Mouse (Mus musculus): Measurements from ENCODE around the gene Fxyd6.

Gene Fxyd6

DNA sequence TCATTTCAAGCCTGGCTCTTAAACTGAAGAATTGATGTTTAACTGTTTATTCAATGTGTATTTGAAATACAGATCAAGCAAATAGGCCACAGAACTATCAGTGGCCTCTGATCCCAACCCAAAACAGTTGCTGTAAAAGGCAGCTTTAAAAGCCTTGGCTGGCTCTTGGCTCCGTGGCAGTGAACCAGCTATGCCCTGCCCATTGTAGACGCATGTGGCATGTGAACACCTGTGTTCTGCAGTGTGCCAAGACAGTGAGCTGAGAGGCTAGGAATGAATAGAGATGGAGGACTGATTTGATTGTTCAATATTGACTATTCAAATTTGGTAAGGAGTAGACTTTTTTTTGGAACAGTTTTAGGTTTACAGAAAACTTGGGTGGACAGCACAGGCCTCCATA lies 6.9 kb downstream of the Fxyd6 start:
- DNase-seq, result no peak

DNA sequence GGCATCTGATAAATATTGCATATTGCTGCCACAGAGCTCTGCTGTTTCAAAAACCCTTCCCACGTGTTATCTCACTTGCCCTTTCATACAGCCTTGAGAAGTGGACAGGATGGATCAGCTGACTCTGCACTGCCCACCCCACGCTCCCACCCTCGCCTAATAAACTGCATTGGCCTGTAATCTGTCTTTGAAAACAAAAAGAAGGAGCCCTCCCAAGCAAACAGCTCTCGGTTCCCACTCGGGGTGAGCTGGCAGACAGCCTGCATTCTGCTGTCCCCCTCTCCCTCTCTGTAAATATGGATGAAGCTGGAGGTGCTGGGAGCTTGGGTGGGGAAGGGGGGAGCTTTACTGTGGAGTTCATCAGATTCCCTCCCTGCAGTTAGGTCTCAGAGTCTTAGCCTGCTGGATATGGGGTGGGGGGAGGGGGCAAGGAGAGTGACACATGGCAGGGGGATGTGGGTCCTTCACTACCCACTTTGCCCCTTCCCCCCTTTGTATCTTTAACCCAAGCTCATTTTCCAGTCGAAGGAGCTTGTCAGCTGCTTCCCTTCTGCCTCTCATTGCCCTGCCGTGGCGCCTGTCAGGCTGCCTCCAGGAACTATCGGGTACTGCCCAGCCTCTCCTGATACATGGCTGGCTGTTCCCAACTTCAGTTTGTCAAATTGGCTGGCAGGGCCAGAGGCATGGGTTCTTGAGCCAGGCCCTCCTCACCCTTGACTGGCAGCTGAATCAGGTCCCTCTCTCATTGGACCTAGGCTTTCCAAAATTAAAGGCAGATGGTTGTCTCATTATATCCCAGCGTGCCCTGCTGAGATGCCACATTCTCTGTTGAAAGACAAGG lies 10.6 kb downstream of the Fxyd6 start:
- no peak for DNase-seq

DNA sequence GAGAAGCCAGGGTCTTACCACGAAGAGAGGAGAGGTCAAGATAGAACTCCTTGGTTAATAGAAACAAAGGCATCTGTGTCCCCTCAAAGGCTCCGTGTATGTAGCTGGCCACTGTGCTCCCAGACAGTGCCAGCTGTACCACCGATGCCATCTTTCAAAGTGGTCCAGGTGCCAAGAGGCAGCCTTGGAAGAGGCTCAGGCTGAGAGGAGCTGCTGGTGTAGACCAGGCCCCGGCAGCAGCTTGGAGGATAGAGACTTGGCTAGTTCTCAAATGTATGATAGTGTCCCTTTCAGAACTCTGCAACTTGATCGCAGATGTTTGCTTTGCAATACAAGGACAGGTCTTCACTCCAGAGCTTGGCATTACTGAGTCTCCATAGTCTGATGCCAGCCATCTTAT lies 12.4 kb downstream of the Fxyd6 start:
- DNase-seq, result no peak

DNA sequence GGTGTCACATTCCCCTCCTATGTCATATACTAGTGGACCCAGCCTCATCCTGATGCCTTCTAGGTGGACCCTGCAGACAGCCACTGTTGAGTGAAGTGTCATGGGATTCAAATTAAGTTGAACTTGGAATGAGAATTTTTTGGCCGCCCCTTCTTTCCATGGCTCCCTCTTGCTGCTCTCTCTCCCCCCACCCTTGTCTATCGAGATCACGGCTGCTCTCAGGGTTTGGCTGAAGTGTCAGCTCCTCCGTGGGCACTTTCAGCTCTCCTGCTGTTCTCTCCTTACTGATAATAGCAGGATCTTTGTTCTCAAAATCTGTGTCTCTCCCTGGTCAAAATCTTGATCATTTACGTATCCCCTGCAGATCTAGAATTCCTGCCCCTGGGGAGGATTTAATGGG lies 12.8 kb downstream of the Fxyd6 start:
- no peak for DNase-seq

DNA sequence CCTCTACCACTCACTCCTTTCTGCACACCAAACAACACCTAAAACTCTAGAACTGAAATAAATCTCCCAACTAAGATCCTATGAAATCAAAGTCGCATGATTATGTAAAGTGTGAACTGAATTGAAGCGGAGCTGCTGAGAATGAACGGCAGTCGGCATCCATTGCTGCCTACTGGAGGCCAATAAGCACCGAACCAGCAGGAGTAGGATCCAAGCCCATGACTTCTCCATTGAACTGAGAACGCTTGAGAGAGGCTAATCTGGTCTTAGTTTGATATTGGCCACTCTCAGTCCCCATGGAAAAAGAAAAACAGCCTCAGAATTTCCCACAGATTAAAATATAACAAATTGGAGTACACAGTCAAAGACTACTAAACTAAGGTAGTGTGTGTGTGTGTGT lies 13.9 kb downstream of the Fxyd6 start:
- no peak for DNase-seq

DNA sequence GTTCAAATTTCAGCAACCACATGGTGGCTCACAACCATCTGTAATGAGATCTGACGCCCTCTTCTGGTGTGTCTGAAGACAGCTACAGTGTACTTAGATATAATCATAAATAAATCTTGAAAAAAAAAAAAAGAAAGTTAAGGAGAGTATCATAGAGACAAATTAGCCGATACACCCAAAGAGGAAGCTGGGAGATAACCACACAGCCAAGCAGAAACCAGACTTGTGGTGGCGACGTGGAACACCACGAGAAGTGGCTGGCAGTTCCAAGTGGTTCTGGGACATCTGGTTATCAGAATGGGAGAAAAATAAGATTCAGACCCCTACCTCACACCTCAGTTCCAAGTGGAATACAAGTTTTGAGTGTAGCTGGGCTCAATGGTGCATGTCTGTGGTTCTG lies 16.7 kb downstream of the Fxyd6 start:
- no peak for DNase-seq

DNA sequence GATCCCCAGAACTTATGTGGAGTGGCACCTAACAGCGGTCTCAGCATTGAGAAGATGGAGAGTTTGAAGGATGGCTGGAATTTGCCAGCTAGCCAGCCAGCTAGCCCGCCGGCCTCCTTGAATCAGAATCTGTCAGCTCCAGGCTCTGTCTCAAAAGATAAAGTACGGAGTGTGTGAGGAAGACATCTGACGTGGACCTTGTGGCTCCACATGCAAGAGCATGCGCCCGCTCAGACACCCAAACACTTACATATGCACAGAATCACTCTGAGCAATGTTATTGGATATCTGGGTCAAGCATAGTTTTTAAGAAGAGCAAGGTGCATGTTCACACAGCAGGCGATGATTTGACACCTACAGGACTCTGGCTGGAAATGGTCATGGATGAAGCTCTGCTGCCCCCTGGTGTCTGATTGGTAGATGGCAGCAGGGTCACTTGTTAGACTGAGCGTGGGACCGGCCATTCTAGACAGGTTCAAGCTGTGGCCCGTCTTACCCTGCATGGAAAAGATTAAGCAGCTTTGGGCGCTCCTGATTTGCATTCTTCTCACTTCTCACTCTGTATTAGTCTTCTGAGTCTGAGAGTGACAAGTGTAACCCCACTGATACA lies 18.5 kb downstream of the Fxyd6 start:
- DNase-seq, result peak; percentile 81

DNA sequence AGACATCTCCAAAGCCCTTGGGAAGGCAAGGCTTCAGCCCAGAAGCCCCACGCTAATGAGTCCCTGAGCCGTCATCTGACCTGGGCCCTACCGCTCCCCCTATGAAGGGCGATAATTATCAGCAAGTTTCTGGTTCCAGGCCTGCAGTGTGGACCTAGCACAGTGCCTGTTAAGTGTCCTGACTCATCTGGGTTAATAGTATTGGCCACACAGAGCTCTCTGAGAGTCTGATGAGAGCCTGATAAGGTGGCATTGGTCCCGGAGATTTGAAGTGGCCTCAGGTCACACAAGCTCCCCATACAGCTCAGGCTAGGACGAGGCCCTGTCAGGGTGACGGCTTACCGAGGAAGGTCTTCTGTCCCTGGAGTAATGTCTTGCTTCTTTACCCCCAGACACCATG lies 19.6 kb downstream of the Fxyd6 start:
- DNase-seq, result no peak

DNA sequence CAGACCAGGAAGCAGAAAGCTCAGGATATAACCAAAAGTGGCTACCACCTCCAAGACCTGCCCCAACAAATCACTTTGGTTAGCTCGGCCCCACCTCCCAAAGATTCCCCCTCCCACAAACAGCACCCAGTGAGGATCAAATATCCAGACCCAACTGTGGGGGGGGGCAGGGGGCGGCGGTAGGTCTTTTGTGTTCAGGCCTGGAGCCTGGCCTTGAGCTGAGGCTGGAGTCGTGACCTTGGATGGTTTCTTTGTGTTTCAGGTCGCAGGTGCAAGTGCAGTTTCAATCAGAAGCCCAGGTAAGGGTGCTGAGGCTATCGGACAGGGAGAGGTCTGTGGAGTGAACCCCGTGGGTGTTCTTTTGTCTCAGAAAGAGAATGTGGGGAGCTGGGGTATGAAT lies 21.3 kb downstream of the Fxyd6 start:
- DNase-seq, result no peak

DNA sequence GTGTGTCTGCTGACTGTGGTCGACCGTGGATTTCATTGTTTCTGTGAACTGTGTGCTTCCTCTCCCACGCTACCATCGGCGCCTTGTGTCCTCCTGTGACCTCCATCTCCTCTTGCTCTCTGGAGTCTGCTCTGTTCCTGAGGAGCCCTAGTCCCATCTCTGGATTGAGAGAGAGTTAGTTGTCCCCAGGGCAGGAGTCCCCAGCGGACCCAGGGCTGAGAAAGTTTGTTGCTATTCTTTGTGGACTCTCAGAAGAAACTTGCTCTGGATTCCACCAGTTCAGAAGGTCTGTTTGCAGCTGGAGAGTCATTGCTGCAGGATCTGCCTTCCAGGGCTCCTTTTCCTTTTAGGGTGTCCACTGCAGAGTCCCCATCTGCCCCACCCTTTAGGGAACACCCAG lies 25.2 kb downstream of the Fxyd6 start:
- no peak for DNase-seq

DNA sequence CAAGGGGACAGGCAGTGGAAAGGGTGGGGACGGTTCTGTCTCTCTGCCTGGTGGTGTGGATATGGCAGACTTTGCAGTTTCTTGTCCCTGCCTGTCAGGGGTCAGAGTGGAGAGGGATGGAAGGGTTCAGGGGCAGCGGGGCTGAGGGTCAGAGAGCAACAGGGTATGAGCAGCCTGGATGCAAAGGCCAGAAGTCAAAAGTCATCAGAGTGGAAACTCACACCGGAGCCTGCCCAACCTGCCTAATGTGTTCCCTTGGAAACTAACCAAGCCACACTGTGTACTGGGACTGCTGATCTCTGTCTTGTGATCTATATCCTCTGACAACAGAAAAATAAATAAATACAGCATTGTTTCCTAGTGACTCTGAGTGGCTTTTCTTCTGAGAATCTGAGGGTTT lies 25.8 kb downstream of the Fxyd6 start:
- DNase-seq, result no peak

DNA sequence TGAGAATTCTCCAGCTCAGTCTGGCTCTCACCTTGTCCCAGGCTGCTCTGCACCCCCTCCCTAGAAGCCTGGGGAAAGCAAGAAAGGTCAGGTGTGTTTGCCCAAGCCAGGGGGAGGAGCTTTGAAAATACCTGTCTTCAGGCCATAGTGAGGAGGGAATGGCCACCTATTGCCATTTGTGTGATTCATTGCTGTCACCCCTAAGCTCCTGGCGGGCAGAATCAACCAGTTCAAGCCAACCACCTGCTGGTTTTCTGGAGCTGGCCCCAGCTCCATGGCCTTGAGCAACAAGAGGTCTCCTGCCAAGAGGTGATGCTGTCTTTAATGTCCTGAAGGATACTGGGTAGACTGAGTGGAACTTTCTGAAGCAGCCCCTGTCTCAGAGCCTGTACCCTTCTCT lies 28.4 kb downstream of the Fxyd6 start:
- DNase-seq, result no peak

DNA sequence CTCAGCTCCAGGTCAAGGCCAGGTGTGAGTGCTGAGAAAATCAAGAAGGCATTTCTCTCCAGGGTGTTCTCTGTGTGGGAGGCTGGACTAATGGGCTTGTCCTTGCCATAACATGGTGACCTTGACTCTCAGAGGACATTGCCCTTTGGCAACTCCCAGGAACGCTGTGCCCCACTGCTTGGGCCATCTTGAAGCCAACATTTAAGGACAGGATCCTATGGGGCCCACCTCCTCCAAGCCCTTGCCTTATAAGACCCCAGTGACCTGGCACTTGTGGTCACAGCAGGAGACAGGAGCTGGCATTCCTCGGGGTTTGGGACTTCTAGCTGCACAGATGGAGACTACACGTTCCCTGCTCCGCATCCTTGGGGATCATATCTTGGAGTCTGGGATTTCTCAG lies 29.4 kb downstream of the Fxyd6 start, which contains the start of gene Fxyd2:
Fxyd2 (plus strand) TSS at position 236 of the 400 bp plus-strand sequence.
- DNase-seq, result no peak

DNA sequence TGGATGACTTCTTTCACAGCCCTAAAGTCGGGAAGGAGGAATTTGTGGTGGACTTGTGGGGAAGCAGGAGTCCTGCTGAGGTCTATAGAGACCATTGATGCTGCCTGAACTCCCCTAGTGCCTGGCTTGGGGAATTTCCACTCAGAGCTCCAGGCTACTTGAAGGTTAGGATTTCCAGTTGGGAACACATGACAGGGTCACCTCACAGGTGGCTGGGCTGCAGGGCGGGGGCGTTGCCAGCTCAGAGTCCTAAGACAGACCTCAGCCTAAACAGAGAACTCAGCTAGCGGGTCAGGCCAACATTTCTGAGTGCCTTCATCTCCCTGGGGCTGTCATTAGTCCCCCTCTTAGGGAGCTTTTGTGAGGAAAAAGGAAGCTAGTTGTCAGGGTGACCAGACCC lies 31.9 kb downstream of the Fxyd6 start:
- DNase-seq, result no peak

DNA sequence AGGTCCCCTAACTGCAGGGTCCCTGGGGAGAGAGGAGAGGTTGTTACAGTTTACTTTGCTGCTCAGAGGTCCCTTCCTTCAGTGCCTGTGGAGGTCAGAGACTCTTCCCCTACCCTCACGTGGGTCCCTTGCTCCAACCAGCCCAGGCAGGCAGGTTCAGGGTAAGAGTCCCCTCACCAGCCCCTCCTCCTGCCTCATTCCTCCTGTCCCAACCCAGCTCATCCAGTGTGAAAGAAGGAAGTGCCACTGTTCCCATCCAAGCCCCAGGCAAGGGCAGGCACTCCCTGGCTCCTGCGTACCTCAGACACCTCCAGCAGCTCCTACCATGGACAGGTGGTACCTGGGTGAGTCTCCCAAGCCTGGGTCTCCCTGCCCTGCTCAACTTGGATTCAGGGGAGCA lies 33.0 kb downstream of the Fxyd6 start:
- no peak for DNase-seq

DNA sequence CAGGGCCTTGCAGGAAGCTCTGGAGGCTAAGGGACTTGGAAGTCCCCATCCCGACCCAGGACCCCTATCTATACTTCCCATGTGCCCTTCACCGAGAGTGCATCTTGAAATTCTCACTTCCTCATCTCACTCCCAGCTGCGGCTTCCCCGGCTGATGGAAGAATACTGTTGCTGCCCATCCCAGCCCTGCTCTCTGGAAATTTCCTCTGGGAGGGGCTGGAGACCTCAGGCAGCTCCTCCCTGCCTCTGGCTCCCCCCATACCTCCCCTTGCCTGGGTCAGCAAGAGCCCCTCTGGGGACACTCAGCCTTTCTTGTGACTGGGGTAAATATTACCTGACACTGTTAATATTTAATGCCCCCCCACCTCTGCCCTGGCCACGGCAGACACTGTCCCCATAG lies 35.7 kb downstream of the Fxyd6 start:
- DNase-seq, result no peak

DNA sequence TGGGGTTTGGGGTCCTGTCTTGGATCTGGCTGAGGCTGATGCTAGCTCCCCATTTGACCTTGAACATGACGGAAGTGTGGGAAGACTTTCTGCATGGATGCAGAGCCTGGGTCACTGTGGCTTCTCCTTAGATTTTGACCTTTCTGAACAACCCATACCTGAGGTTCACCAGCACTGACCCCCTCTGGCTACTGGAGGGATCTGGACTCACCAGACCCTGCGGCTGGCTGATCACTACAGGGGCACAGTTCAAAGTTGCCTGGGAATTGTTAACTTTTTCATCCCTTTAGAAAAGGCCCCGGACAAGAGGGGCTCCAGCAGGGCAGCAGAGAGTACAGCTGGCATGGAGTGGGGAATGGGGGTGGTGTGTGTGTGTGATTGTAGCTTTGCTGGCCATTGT lies 36.8 kb downstream of the Fxyd6 start:
- DNase-seq, result no peak

DNA sequence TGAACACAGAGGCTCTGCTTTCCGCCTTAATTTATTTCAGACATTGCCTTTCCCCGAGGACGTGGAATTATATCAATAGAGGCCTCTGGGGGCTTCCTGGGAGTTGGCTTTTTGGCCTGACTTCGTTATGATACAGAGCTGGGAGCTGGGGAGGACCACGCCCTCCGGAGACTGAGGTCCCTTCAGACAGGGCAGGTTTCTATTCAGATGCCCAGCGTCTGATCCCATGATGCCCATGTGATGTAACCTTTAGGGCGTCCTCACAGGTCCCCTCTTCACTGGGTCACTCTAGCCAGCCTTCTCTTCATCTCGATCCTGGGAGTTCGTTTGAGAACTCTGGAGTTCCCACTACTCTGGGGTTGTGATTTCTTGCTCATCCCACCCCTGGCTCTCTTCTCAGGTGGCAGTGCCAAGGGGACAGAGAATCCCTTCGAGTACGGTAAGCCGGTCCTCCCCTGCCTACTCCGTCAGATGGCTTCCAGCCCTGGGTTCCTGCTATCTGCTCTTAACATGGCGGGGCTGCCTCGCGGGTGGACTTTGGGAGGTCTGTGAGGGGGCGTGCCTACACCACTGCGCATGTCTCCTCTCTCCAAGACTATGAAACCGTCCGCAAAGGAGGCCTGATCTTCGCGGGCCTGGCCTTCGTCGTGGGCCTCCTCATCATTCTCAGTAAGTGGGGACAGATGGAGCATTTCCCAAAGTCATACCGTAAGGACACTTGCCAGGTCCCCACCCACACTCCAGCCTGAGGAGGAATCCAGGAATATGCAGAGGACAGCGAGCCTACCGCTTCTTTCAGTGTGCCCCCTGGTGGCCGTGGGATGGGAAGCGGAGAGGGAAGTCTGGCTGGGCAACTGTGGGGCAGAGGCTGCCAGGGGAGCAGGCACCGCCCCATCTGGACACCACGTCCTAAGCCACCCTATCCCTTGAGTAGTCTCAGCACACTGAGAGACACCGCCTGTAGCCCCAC lies 38.0 kb downstream of the Fxyd6 start:
- DNase-seq, result peak; percentile 86

DNA sequence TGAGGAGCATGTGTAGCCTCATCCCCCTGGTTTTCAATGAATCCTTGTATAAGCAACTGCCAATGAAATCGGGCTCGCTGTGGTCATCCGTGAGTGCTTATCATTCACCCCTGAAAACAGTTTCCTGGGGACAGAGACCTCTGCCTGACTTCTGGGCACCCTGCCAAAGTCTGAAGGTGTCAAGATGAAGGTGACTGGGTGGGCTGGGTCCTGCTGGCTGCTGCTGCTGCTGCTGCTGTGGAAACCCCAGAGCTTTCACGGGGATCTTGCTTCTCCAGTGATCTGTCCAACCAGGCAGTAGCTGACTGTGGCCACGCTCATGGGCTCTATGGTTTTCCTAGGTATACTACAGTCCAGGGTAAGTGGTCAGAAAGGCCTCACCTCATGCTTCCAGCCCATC lies 40.2 kb downstream of the Fxyd6 start:
- DNase-seq, result no peak

DNA sequence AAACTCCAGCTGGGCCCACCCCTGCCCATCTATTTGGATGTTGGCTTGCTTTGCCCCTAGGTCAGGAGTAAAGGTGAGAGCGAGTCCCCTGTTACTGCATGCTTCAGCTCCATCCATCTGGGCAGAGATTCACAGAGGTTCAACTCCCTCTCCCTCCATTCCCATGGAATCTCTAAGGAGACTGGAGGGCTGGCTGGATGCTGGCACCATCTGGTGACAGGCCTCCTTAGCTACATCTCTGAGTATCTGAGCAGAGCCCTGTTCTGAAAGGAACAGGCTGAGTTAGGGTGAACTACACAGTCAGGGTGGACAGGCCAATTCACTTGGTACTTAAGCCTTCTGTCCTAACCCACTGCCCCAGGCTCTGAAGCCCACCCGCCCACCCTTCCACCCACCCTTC lies 40.6 kb downstream of the Fxyd6 start:
- DNase-seq, result no peak

DNA sequence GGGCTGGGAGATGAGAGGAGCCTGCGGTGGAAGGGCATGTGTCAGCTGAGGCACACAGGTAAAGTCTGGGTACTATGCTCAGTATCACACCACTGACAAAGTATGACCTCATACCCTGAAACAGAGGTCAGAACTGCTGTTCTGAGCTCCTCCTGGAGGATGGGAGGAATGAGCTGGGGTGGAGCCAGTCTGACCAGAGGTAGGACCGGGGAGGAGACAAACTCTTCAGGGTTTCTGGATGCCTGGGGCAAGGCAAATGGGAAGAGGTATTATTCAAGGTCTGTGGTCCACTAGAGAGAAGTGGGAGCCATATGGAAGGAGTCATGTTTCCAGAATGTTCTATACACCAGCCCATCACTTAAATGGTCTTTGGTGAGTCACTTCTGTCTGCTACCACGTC lies 41.1 kb downstream of the Fxyd6 start:
- no peak for DNase-seq

DNA sequence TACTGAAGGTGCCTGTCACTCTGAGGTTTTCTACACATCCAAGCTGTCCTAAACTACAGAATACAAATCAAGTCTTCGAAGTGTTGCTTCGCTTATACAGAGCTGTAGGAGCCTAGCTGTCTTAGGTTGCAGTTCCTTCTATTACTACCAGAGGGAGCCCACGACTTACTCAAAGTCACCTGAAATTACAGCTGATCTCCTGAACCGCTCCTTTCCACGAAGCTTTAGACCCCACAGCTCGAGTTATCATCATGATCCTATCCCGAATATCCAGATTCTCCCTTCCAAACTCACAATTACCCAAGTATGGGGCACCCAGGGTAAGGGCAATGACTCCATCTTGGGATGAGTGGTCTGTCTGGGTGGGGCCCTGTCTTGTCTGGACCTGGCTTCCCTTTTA lies 41.8 kb downstream of the Fxyd6 start:
- DNase-seq, result no peak

DNA sequence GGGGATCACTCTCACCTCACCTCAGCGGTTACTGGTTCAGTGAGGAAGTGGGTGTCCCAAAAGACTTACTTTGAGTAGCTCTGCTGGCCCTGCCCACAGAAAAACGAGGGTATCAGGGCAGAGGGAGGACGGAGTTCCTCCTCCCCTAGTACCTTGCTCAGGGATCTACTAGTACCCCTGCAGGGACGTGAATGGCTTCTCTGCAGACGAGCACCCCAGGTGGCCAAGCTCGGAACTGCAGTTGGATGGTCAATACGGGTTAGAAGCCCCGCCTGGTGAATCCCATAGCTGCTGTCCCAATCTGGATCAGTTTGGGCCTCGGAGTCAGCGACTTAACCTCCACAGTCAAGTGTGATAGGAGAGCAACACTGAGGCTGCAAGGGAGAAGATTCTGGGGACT lies 42.3 kb downstream of the Fxyd6 start:
- DNase-seq, result peak; percentile 82
